In the genomic region with DNA sequence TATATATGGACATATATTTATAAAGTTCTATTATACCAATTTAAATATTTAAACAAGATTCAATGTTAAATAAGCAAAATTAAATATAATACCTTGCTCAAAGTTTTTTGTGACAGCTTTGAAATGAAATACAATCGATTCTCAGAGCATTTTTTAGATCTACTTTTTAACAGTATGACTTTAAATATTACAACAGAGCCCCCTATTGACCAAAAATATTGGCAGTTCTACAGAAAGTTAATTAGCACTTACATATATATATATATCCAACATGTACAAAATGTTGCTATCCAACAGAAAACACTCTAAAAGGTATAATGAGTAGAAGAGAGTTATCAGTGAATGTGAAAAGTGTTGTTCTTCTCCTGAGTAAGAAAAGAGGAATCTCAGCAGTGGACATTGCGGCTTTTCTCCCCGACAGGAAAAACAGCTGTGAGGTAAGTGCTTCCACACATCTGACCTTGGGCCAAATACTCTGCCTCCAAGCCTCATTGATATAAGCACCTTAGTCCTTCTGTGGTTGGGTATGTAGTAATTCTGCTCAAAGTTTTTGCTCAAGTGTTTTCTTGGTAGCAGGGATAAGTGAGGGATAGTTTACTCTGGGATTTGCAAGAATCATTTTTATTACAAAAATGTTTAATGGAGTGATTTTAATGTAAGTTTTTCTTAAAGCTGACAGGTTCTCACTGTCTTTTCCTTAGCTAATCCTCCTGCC, we compare ENCODE assay signal across 17 mouse cellular contexts. TPM values are rescaled to one million over a fixed set of nuclear protein-coding genes. Genes with fewer than 3 reads are reported as not detected.
A peak's percentile ranks its signal among the peaks of the same experiment; 100 is the strongest.
DNase-seq lines count a peak whose midpoint lies in the region; TF ChIP-seq lines count a peak whose summit lies in the region.
"Had no signal": no experiment of that assay in that cellular context is flagged by ENCODE, and none has a peak within 500 bp of the region (broad histone marks: within the 10 kb centered on the region; RNA-seq: fewer than 3 reads in every experiment).

No protein-coding gene starts in this region.

- peak; percentile 52 for DNase-seq in embryo, embryonic 11 days
- no peak for DNase-seq in embryo, embryonic 9.5 days (ENCODE audit: extremely low spot score)
- no peak for DNase-seq in left cerebral cortex, adult 2 months (ENCODE audit: extremely low spot score in 1 of 2, low spot score in 2 of 2)
- no peak for DNase-seq in left cerebral cortex, postnatal 4 days
- DNase-seq in A20 (ENCODE audit: low read depth, low spot score), result peak; percentile 31
- DNase-seq in induced T-regulatory cell, adult 2 months (ENCODE audit: low read depth), result peak; percentile 29
- no peak for DNase-seq in c-Kit-positive CD71-positive TER-119-positive erythroid progenitor cells, embryonic 14.5 days (ENCODE audit: low spot score)
- DNase-seq in kidney, adult 2 months, result no peak
- DNase-seq: adrenal gland, adult 8-10 months; cerebellum, postnatal 25 days; heart, adult 11 months; heart, postnatal 14 days; thymus, adult 2 months had no signal

- H3K4me1 ChIP-seq in kidney, adult 2 months (ENCODE audit: control insufficient read depth, insufficient read depth, low read length), result no peaks in the 10 kb centered on the region
- H3K4me1 ChIP-seq: megakaryocyte, embryonic 14.5 days had no signal

- no peaks in the 10 kb centered on the region for H3K36me3 ChIP-seq in kidney, adult 2 months (ENCODE audit: control insufficient read depth, insufficient read depth, low read length)

- H3K27me3 ChIP-seq in kidney, adult 2 months (replicated peaks; ENCODE audit: control insufficient read depth, insufficient read depth, low read length), result no peaks in the 10 kb centered on the region
- H3K27me3 ChIP-seq: megakaryocyte, embryonic 14.5 days had no signal

- TF ChIP-seq POLR2A in kidney, adult 2 months (IDR thresholded peaks at IDR 0.05; ENCODE audit: low read depth, low read length), result no peak

- 79% methylated on average over 3 of the region's 3 CpGs for WGBS in kidney, adult 2 months

- no peak overlapping the region for H3K27ac ChIP-seq in left cerebral cortex, adult 2 months
- H3K27ac ChIP-seq in kidney, adult 2 months (ENCODE audit: insufficient read depth, low read depth, low read length), result no peak overlapping the region
- H3K27ac ChIP-seq: liver, embryonic 14.5 days had no signal

- intact Hi-C loops in left cerebral cortex, adult 2 months (cut with DNase I), result no loop called here
- intact Hi-C loops in left cerebral cortex, postnatal 4 days (cut with DNase I), result no loop called here

- TF ChIP-seq CTCF in left cerebral cortex, adult 2 months (IDR thresholded peaks at IDR 0.05), result peak; percentile 41
- no peak for TF ChIP-seq CTCF in kidney, adult 2 months (conservative IDR thresholded peaks at IDR 0.05; ENCODE audit: insufficient read depth, insufficient read length, low read depth, low read length)

- H3K4me3 ChIP-seq in left cerebral cortex, adult 2 months, result no peak overlapping the region
- H3K4me3 ChIP-seq in kidney, adult 2 months (ENCODE audit: insufficient read depth, low read depth, low read length), result no peak overlapping the region
- H3K4me3 ChIP-seq: erythroblast, embryonic 14.5 days; megakaryocyte, embryonic 14.5 days had no signal

RNA-seq across cellular contexts. Expression of a gene that starts 22.1 kb away (rescaled TPM):
- total RNA-seq in left cerebral cortex, adult 2 months (2021), result 10 to 100 TPM; 63.4 to 64.4 TPM
- 10 to 100 TPM; 42.6 to 47.0 TPM for total RNA-seq in left cerebral cortex, postnatal 4 days (2021)
- polyA plus RNA-seq in kidney, adult 2 months (2012; rRNA removed), result 3.4 and 3.6 TPM in 2 replicates
- polyA plus RNA-seq: erythroblast, embryonic 14.5 days had no signal

RNA-seq across cellular contexts. Expression of a gene that starts 47.3 kb away (rescaled TPM):
- total RNA-seq in left cerebral cortex, adult 2 months (2021), result under 1 TPM; 0.19 to 0.52 TPM
- under 1 TPM in 1 of 2 experiments, not detected in 1; 0.28 TPM for total RNA-seq in left cerebral cortex, postnatal 4 days (2021)
- not detected in 2 replicates for polyA plus RNA-seq in kidney, adult 2 months (2012; rRNA removed)
- total RNA-seq: adrenal gland, adult 8-10 months; heart, postnatal 14 days had no signal
- polyA plus RNA-seq: erythroblast, embryonic 14.5 days; liver, embryonic 14.5 days; spleen, adult 2 months; thymus, adult 2 months had no signal

Comparison
In these comparisons a context has a peak if more than half of its experiments do, and no peak if none do; other contexts are left out.
1. DNase-seq: peak in embryo, embryonic 11 days (single experiment), A20 (single experiment) and induced T-regulatory cell, adult 2 months (single experiment); none in embryo, embryonic 9.5 days (single experiment), left cerebral cortex, adult 2 months (0 of 2), left cerebral cortex, postnatal 4 days (single experiment), c-Kit-positive CD71-positive TER-119-positive erythroid progenitor cells, embryonic 14.5 days (single experiment) and kidney, adult 2 months (single experiment).